20 mouse cellular contexts compared by ENCODE assay signal in genomic region chr16:37953991-37954942, GRCm38 (mm10). TPM values are rescaled to one million over a fixed set of nuclear protein-coding genes. Genes with fewer than 3 reads are reported as not detected.
A peak's percentile ranks its signal among the peaks of the same experiment; 100 is the strongest.
DNase-seq lines count a peak whose midpoint lies in the region; ATAC-seq and TF ChIP-seq lines count a peak whose summit lies in the region.
"Had no signal": no experiment of that assay in that cellular context is flagged by ENCODE, and none has a peak within 500 bp of the region (broad histone marks: within the 10 kb centered on the region; RNA-seq: fewer than 3 reads in every experiment).

No protein-coding gene starts in this region.

- no peak overlapping the region; the same call in 1 of the 2 replicates for H3K9ac ChIP-seq in ES-E14 (ENCODE audit: insufficient read depth, low read depth, low read length, poor library complexity, severe bottlenecking)
- no peak overlapping the region for H3K9ac ChIP-seq in hindbrain, embryonic 16.5 days (ENCODE audit: low read depth, low read length)
- H3K9ac ChIP-seq in neural tube, embryonic 12.5 days: no peak overlapping the region
- no peak overlapping the region for H3K9ac ChIP-seq in kidney, embryonic 16.5 days (replicated peaks; ENCODE audit: low read length)
- H3K9ac ChIP-seq: heart, embryonic 13.5 days; lung, embryonic 14.5 days had no signal

- no peaks in the 10 kb centered on the region for H3K36me3 ChIP-seq in ES-E14 (ENCODE audit: control insufficient read depth, insufficient read depth, low read length, poor library complexity, severe bottlenecking)
- H3K36me3 ChIP-seq in hindbrain, embryonic 16.5 days (ENCODE audit: control insufficient read depth, insufficient read depth, low read length): no peaks in the 10 kb centered on the region
- no peaks in the 10 kb centered on the region for H3K36me3 ChIP-seq in neural tube, embryonic 12.5 days
- no peaks in the 10 kb centered on the region for H3K36me3 ChIP-seq in kidney, embryonic 16.5 days (ENCODE audit: insufficient read depth, low read length)
- H3K36me3 ChIP-seq: heart, embryonic 13.5 days had no signal

- H3K9me3 ChIP-seq in ES-E14 (ENCODE audit: control insufficient read depth, insufficient read depth, low read depth, low read length): no peaks in the 10 kb centered on the region
- no peaks in the 10 kb centered on the region for H3K9me3 ChIP-seq in hindbrain, embryonic 16.5 days (ENCODE audit: control insufficient read depth, low read length)
- no peaks in the 10 kb centered on the region for H3K9me3 ChIP-seq in neural tube, embryonic 12.5 days
- H3K9me3 ChIP-seq in kidney, embryonic 16.5 days (ENCODE audit: low read length): no peaks in the 10 kb centered on the region
- H3K9me3 ChIP-seq: heart, embryonic 13.5 days had no signal

- no peaks in the 10 kb centered on the region for H3K27me3 ChIP-seq in hindbrain, embryonic 16.5 days (replicated peaks; ENCODE audit: control insufficient read depth, insufficient read depth, low read length)
- no peaks in the 10 kb centered on the region for H3K27me3 ChIP-seq in neural tube, embryonic 12.5 days (replicated peaks)
- H3K27me3 ChIP-seq in kidney, embryonic 16.5 days (ENCODE audit: insufficient read depth, low read length): no peaks in the 10 kb centered on the region
- H3K27me3 ChIP-seq: heart, embryonic 13.5 days had no signal

- DNase-seq in ES-E14 (ENCODE audit: low read depth, low spot score) (no peak), ZHBTc4 (ENCODE audit: low read depth, low spot score) (peak; percentile 46)
- no peak for DNase-seq in right cerebral cortex, adult 2 months (ENCODE audit: low spot score in 2 of 2)
- no peak for DNase-seq in retina, postnatal 1 day
- DNase-seq: adrenal gland, postnatal 10 days; cerebellum, adult 2 months; heart, postnatal 4 days; kidney, adult 11 months; kidney, postnatal 4 days; lung, embryonic 14.5 days; right cerebral cortex, postnatal 25 days had no signal

- no peak overlapping the region for H3K4me2 ChIP-seq in hindbrain, embryonic 16.5 days (ENCODE audit: low read length)
- H3K4me2 ChIP-seq in neural tube, embryonic 12.5 days (replicated peaks): no peak overlapping the region
- no peak overlapping the region for H3K4me2 ChIP-seq in kidney, embryonic 16.5 days (replicated peaks; ENCODE audit: low read depth, low read length)
- H3K4me2 ChIP-seq: heart, embryonic 13.5 days; liver, embryonic 11.5 days; lung, embryonic 14.5 days had no signal

- H3K4me3 ChIP-seq in ES-E14 (ENCODE audit: insufficient read depth in 1 of 2, low read depth in 1 of 2, low read length in 2 of 2, poor library complexity in 1 of 2, severe bottlenecking in 1 of 2): peak overlapping the region; percentile 20 to 46; a peak in 2 of 4 replicates
- no peak overlapping the region for H3K4me3 ChIP-seq in hindbrain, embryonic 16.5 days (ENCODE audit: low read length)
- no peak overlapping the region for H3K4me3 ChIP-seq in neural tube, embryonic 12.5 days
- no peak overlapping the region for H3K4me3 ChIP-seq in kidney, embryonic 16.5 days (ENCODE audit: low read length)
- H3K4me3 ChIP-seq: erythroblast, embryonic 14.5 days; heart, embryonic 13.5 days had no signal

- no peak overlapping the region for H3K27ac ChIP-seq in ES-E14 (ENCODE audit: insufficient read depth, low read depth, low read length, poor library complexity, severe bottlenecking)
- H3K27ac ChIP-seq in hindbrain, embryonic 16.5 days (ENCODE audit: low read depth, low read length): peak overlapping the region; percentile 10; the same call in 1 of the 2 replicates
- H3K27ac ChIP-seq in neural tube, embryonic 12.5 days: no peak overlapping the region
- H3K27ac ChIP-seq in kidney, embryonic 16.5 days (ENCODE audit: low read length): no peak overlapping the region
- H3K27ac ChIP-seq: heart, embryonic 13.5 days had no signal

- peak; percentile 28; the same call in 1 of the 2 replicates for ATAC-seq in hindbrain, embryonic 16.5 days
- ATAC-seq in neural tube, embryonic 12.5 days (ENCODE audit: low FRiP score, low read depth): peak; percentile 29; the same call in 1 of the 2 replicates
- ATAC-seq in kidney, embryonic 16.5 days (ENCODE audit: low FRiP score, low TSS enrichment): no peak
- ATAC-seq: forebrain, embryonic 14.5 days had no signal

- H3K4me1 ChIP-seq in ES-E14 (ENCODE audit: control insufficient read depth in 2 of 2, insufficient read depth in 2 of 2, low read length in 2 of 2, poor library complexity in 1 of 2): no peaks in the 10 kb centered on the region
- H3K4me1 ChIP-seq in hindbrain, embryonic 16.5 days (ENCODE audit: control insufficient read depth, insufficient read depth, low read depth, low read length): no peaks in the 10 kb centered on the region; the same call in 1 of the 2 replicates
- H3K4me1 ChIP-seq in neural tube, embryonic 12.5 days: peaks cover 33% of the 10 kb centered on the region
- peaks cover 7% of the 10 kb centered on the region for H3K4me1 ChIP-seq in kidney, embryonic 16.5 days (ENCODE audit: insufficient read depth, low read length)

- in situ Hi-C loops in ES-E14 (cut with MboI; ENCODE audit: low sequenced_read_pairs in 2 of 2, unreplicated experiment in 2 of 2): no loop called here

- WGBS in hindbrain, embryonic 16.5 days: 74% methylated on average over 12 of the region's 12 CpGs
- 72% methylated on average over 12 of the region's 12 CpGs for WGBS in neural tube, embryonic 12.5 days
- 59% methylated on average over 12 of the region's 12 CpGs for WGBS in kidney, embryonic 16.5 days

TF ChIP-seq in ES-E14, 5 proteins besides CTCF, POLR2A, EP300 and RAD21:
- TF ChIP-seq ZC3H11A (IDR thresholded peaks at IDR 0.05; ENCODE audit: borderline replicate concordance, low read depth, low read length) (no peak), HCFC1 (IDR thresholded peaks at IDR 0.05; ENCODE audit: borderline replicate concordance, insufficient read depth, low read length) (no peak), MAFK (IDR thresholded peaks at IDR 0.05; ENCODE audit: insufficient read depth, low read depth, low read length) (no peak), ZNF384 (IDR thresholded peaks at IDR 0.05; ENCODE audit: low read depth, low read length) (no peak), CHD2 (IDR thresholded peaks at IDR 0.05; ENCODE audit: low read depth, low read length) (no peak)

RNA-seq across cellular contexts. Expression of gene Gpr156, which starts 38.0 kb away (rescaled TPM):
- 0.16 and 0.22 TPM in 2 replicates for total RNA-seq in ES-E14 (2012; rRNA removed)
- 3.2 and 3.9 TPM in 2 replicates for polyA plus RNA-seq in hindbrain, embryonic 16.5 days (2015; fragmentation: Nextera tagmentation; extraction: Ambion mirVana)
- polyA plus RNA-seq in neural tube, embryonic 12.5 days (2016; fragmentation: Nextera tagmentation; extraction: Ambion mirVana): 7.7 and 10.3 TPM in 2 replicates
- polyA plus RNA-seq in kidney, embryonic 16.5 days (2015; fragmentation: Nextera tagmentation; extraction: Ambion mirVana): 0.85 and 1.3 TPM in 2 replicates
- total RNA-seq: common myeloid progenitor, adult 5-6 weeks; MEL had no signal
- polyA plus RNA-seq: erythroblast, embryonic 14.5 days; liver, embryonic 11.5 days had no signal

Comparison
In these comparisons a context has a peak if more than half of its experiments do, and no peak if none do; other contexts are left out.
1. H3K4me3 ChIP-seq: peak in ES-E14 (2 of 2); none in hindbrain, embryonic 16.5 days (single experiment), neural tube, embryonic 12.5 days (single experiment) and kidney, embryonic 16.5 days (single experiment).